Mouse (Mus musculus): ENCODE measurements around the gene Ncf1. TPM values are rescaled to one million over a fixed set of nuclear protein-coding genes. Genes with fewer than 3 reads are reported as not detected.

Gene Ncf1
- polyA plus RNA-seq, 1 experiment from 2014 or later, result 3.0 TPM

DNA sequence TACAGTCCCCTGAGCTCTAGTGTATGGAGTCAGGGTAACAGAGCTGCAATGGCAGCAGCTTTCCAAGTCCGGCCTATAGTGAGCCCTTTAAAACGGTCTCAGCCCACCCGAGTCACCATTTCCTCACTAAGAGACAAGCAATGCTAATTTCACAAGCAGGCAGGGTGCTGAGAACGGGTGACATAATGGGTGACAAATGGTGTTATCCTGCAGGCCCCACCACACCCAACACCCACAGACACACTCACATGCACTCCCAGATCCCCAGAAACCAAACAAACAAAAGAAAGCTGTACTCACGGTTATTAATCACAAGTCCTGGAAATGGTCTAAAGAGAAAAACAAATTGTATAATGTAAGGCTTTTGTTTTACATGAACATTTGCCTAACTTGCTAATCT is 12.4 kb upstream of the Ncf1 start:
- Histone ChIP-seq H3K27ac (replicated peaks) (no peak overlapping the region), H3K9ac (no peak overlapping the region), H3K36me3 (peaks cover 94% of the 10 kb centered on the region), H3K27me3 (no peaks in the 10 kb centered on the region), H3K9me3 (no peaks in the 10 kb centered on the region), H3K4me1 (replicated peaks) (no peaks in the 10 kb centered on the region; the same call in 1 of the 2 replicates), H3K4me3 (no peak overlapping the region), H3K4me2 (no peak overlapping the region)
- ATAC-seq (ENCODE audit: low FRiP score, low read depth), result no peak
- WGBS, result 81% methylated on average over 5 of the region's 5 CpGs

DNA sequence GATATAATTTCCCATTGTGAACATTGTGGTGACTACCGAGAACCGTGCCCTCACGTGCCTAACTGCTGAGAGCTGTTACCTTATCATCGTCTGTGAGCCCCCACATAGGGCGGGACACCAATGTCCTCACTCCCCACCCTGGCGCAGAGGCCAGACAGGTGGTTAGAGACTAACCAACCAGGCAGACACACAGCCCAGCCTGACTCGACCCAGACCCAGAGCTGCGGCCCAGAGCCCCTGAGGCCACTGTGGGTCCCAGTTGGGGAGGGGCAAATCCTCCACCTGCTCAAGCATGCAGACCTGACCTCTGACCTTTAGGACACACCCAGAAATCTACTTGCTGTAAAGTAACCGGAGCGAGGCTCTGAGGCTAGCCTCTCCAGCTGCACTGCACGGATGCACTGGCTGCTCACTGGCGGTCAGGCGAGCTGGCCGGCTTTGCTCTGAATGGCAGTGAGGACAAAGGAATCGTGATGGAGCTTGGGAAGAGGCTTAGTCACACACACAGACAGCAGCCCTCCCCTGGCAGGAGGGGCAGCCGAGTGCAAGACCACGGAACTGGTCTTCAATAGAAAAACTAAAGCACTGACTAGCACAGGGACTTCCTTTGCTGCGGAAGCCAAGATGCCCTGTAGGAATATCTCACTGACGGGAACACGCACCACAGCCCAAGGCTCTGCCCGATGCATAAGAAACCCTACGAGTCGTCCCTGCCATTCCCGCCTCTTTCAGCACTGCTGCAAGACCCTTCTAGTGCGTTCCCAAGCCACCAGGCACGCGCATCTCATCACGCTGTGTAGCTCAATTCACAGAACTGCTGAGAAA is 8.7 kb upstream of the Ncf1 start:
- Histone ChIP-seq H3K27ac (replicated peaks) (peak overlapping the region; percentile 21; the same call in 1 of the 2 replicates), H3K4me1 (replicated peaks) (peaks cover 4% of the 10 kb centered on the region; the same call in 1 of the 2 replicates), H3K4me3 (no peak overlapping the region), H3K9me3 (no peaks in the 10 kb centered on the region), H3K36me3 (peaks cover 69% of the 10 kb centered on the region), H3K27me3 (no peaks in the 10 kb centered on the region), H3K9ac (no peak overlapping the region), H3K4me2 (no peak overlapping the region)
- peak; percentile 48; the same call in 1 of the 2 replicates for ATAC-seq (ENCODE audit: low FRiP score, low read depth)
- WGBS, result 53% methylated on average over 28 of the region's 28 CpGs

DNA sequence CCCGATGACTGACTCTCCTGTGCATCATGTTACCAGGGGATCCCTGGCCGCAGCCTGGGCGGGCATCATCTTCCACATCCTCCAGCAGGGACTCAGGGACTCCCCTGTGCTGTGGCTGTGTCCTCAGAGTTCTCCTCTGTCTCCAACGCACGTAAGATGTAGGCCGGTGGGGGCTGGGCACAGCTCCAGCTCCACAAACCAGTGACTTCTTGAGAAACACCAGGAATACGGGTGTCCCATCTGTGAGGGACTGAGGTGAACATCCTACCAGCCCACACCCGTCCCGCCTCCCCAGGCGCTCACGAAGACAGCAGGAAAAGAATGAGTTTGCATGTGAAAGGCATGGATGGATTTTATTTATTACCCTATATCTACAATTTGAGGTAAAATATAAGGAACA is 8.1 kb upstream of the Ncf1 start:
- no peak overlapping the region for H3K4me2 ChIP-seq
- no peak for ATAC-seq (ENCODE audit: low FRiP score, low read depth)
- H3K4me1 ChIP-seq (replicated peaks), result peaks cover 4% of the 10 kb centered on the region; the same call in 1 of the 2 replicates
- H3K36me3 ChIP-seq, result peaks cover 63% of the 10 kb centered on the region
- WGBS, result 90% methylated on average over 11 of the region's 11 CpGs
- no peak overlapping the region for H3K9ac ChIP-seq
- no peaks in the 10 kb centered on the region for H3K9me3 ChIP-seq
- no peak overlapping the region for H3K4me3 ChIP-seq
- no peak overlapping the region for H3K27ac ChIP-seq (replicated peaks)
- H3K27me3 ChIP-seq, result no peaks in the 10 kb centered on the region

GRCm38 (mm10) chr5:134236796-134237195 is 7.4 kb upstream of the Ncf1 start:
- Histone ChIP-seq H3K9me3 (no peaks in the 10 kb centered on the region), H3K27me3 (no peaks in the 10 kb centered on the region), H3K36me3 (peaks cover 56% of the 10 kb centered on the region), H3K4me1 (replicated peaks) (peaks cover 4% of the 10 kb centered on the region; the same call in 1 of the 2 replicates), H3K4me2 (no peak overlapping the region), H3K4me3 (no peak overlapping the region), H3K9ac (no peak overlapping the region), H3K27ac (replicated peaks) (no peak overlapping the region)
- ATAC-seq (ENCODE audit: low FRiP score, low read depth), result no peak
- WGBS, result 89% methylated on average over 6 of the region's 6 CpGs

GRCm38 (mm10) chr5:134236241-134236640 is 6.8 kb upstream of the Ncf1 start:
- Histone ChIP-seq H3K9ac (no peak overlapping the region), H3K9me3 (no peaks in the 10 kb centered on the region), H3K27ac (replicated peaks) (no peak overlapping the region), H3K4me2 (no peak overlapping the region), H3K4me3 (no peak overlapping the region), H3K27me3 (no peaks in the 10 kb centered on the region), H3K4me1 (replicated peaks) (peaks cover 4% of the 10 kb centered on the region; the same call in 1 of the 2 replicates), H3K36me3 (peaks cover 51% of the 10 kb centered on the region)
- 88% methylated on average over 3 of the region's 3 CpGs for WGBS
- ATAC-seq (ENCODE audit: low FRiP score, low read depth), result no peak

GRCm38 (mm10) chr5:134235111-134235510 is 5.7 kb upstream of the Ncf1 start:
- no peaks in the 10 kb centered on the region for H3K9me3 ChIP-seq
- H3K27ac ChIP-seq (replicated peaks), result 0 out of 2 replicates have a peak overlapping the region, but pooled peaks have one; percentile 27
- H3K36me3 ChIP-seq, result peaks cover 40% of the 10 kb centered on the region
- no peaks in the 10 kb centered on the region for H3K27me3 ChIP-seq
- H3K4me2 ChIP-seq, result no peak overlapping the region
- 39% methylated on average over 6 of the region's 6 CpGs for WGBS
- peaks cover 4% of the 10 kb centered on the region; the same call in 1 of the 2 replicates for H3K4me1 ChIP-seq (replicated peaks)
- no peak overlapping the region for H3K4me3 ChIP-seq
- no peak overlapping the region for H3K9ac ChIP-seq
- ATAC-seq (ENCODE audit: low FRiP score, low read depth), result no peak

GRCm38 (mm10) chr5:134234205-134234604 is 4.8 kb upstream of the Ncf1 start:
- no peak overlapping the region for H3K27ac ChIP-seq (replicated peaks)
- WGBS, result 64% methylated on average over 2 of the region's 2 CpGs
- no peak for ATAC-seq (ENCODE audit: low FRiP score, low read depth)

DNA sequence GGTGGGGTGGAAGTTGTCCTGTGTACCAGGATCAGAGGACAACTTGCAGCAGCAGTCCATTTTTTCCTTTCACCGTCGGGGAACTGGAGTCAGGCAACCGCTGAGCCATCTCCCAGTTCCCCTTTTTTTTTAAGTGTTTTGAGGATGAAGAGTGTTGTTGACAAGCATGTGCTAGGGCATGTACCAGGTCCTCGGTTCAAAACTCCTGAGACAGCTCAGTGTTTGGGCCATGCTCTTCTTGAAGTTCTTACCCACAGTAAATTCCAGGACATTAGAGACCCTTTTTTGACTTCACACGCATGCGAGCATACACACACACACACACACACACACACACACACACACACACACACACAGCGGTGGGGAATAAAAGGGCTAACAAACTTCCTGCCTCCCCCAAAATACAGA is 3.8 kb upstream of the Ncf1 start:
- Histone ChIP-seq H3K4me1 (replicated peaks) (0 out of 2 replicates have a peak, but pooled peaks cover 4% of the 10 kb centered on the region), H3K27me3 (no peaks in the 10 kb centered on the region), H3K36me3 (peaks cover 23% of the 10 kb centered on the region), H3K27ac (replicated peaks) (no peak overlapping the region), H3K9me3 (no peaks in the 10 kb centered on the region), H3K9ac (no peak overlapping the region), H3K4me2 (no peak overlapping the region), H3K4me3 (no peak overlapping the region)
- 67% methylated on average over 7 of the region's 7 CpGs for WGBS
- no peak for ATAC-seq (ENCODE audit: low FRiP score, low read depth)

More at GRCm38 (mm10) chr5:134234205-134234604, 4.8 kb upstream of the Ncf1 start:
- Histone ChIP-seq H3K9ac (no peak overlapping the region), H3K36me3 (peaks cover 31% of the 10 kb centered on the region), H3K27me3 (no peaks in the 10 kb centered on the region), H3K4me3 (no peak overlapping the region), H3K4me1 (replicated peaks) (peaks cover 4% of the 10 kb centered on the region; the same call in 1 of the 2 replicates), H3K4me2 (no peak overlapping the region), H3K9me3 (no peaks in the 10 kb centered on the region)

- Histone ChIP-seq H3K9me3 (no peaks in the 10 kb centered on the region), H3K4me2 (no peak overlapping the region), H3K9ac (no peak overlapping the region), H3K36me3 (peaks cover 18% of the 10 kb centered on the region), H3K27ac (replicated peaks) (no peak overlapping the region), H3K27me3 (no peaks in the 10 kb centered on the region), H3K4me3 (no peak overlapping the region), H3K4me1 (replicated peaks) (0 out of 2 replicates have a peak, but pooled peaks cover 4% of the 10 kb centered on the region)
- 54% methylated on average over 7 of the region's 7 CpGs for WGBS
- no peak for ATAC-seq (ENCODE audit: low FRiP score, low read depth)
Measured at GRCm38 (mm10) chr5:134232568-134232967, 3.1 kb upstream of the Ncf1 start.

- H3K9ac ChIP-seq, result no peak overlapping the region
- 76% methylated on average over 6 of the region's 6 CpGs for WGBS
- H3K9me3 ChIP-seq, result no peaks in the 10 kb centered on the region
- no peak overlapping the region for H3K4me3 ChIP-seq
- no peak overlapping the region for H3K4me2 ChIP-seq
- no peak overlapping the region for H3K27ac ChIP-seq (replicated peaks)
- 0 out of 2 replicates have a peak, but pooled peaks cover 4% of the 10 kb centered on the region for H3K4me1 ChIP-seq (replicated peaks)
- no peaks in the 10 kb centered on the region for H3K27me3 ChIP-seq
- peaks cover 13% of the 10 kb centered on the region for H3K36me3 ChIP-seq
- ATAC-seq (ENCODE audit: low FRiP score, low read depth), result no peak
Measured at GRCm38 (mm10) chr5:134232111-134232510, 2.7 kb upstream of the Ncf1 start.

DNA sequence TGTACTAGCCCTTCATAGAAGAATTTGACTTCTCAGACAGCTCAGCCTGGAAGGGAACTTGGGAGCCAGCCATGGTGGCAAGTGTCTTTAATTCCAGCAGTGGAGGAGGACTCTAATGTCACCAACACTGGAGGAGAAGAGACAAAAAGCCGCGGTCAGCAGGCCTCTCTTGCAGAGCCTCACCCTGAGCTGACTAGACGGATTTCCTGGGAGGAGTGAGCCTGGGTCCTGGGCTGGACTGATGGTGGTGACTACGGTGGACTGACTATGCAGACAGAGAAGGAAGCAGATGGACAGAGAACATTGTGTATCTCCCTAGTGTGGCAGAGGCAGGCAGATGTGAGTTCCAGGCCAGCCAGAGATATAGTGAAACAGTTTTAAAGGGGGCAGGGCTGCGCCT is 2.0 kb upstream of the Ncf1 start:
- Histone ChIP-seq H3K4me1 (replicated peaks) (0 out of 2 replicates have a peak, but pooled peaks cover 4% of the 10 kb centered on the region), H3K36me3 (peaks cover 6% of the 10 kb centered on the region; the same call in 1 of the 2 replicates), H3K4me2 (no peak overlapping the region), H3K9ac (no peak overlapping the region), H3K4me3 (no peak overlapping the region), H3K9me3 (no peaks in the 10 kb centered on the region), H3K27ac (replicated peaks) (no peak overlapping the region), H3K27me3 (no peaks in the 10 kb centered on the region)
- no peak for ATAC-seq (ENCODE audit: low FRiP score, low read depth)
- WGBS, result 80% methylated on average over 5 of the region's 5 CpGs

- no peak for ATAC-seq (ENCODE audit: low FRiP score, low read depth)
- Histone ChIP-seq H3K27me3 (no peaks in the 10 kb centered on the region), H3K36me3 (no peaks in the 10 kb centered on the region), H3K4me3 (no peak overlapping the region), H3K9me3 (no peaks in the 10 kb centered on the region), H3K9ac (no peak overlapping the region), H3K4me2 (no peak overlapping the region), H3K4me1 (replicated peaks) (no peaks in the 10 kb centered on the region), H3K27ac (replicated peaks) (no peak overlapping the region)
- 84% methylated on average over 6 of the region's 6 CpGs for WGBS
Measured at GRCm38 (mm10) chr5:134228249-134228638, 1.2 kb downstream of the Ncf1 start.

Measured in hindbrain, embryonic 15.5 days (tissue).